Mouse (Mus musculus): ENCODE results near the gene Pygo1.
A peak's percentile ranks its signal among the peaks of the same experiment; 100 is the strongest.

- no peak for TF ChIP-seq CTCF (IDR thresholded peaks at IDR 0.05; ENCODE audit: control insufficient read depth, insufficient read depth, insufficient read length)
- no peak for TF ChIP-seq USF1 (IDR thresholded peaks at IDR 0.05; ENCODE audit: low read depth)
- TF ChIP-seq MAX (IDR thresholded peaks at IDR 0.05), result no peak
- no peak for TF ChIP-seq MYOD1 (IDR thresholded peaks at IDR 0.05; ENCODE audit: control insufficient read depth, insufficient read length, low read depth)
- peak; percentile 20 for TF ChIP-seq CEBPB (IDR thresholded peaks at IDR 0.05; ENCODE audit: low read depth)
- TF ChIP-seq MYOG (IDR thresholded peaks at IDR 0.05; ENCODE audit: control insufficient read depth, extremely low read depth, insufficient read length), result no peak
Measured at GRCm38 (mm10) chr9:72913551-72913950, 11.9 kb upstream of the Pygo1 start.

Data from C2C12 (cell line).